Mouse (Mus musculus) limb, embryonic 13.5 days (tissue): ENCODE results near the gene Zfand3. TPM values are rescaled to one million over a fixed set of nuclear protein-coding genes. Genes with fewer than 3 reads are reported as not detected.

Experiments used
- ATAC-seq: fragments of 200-750 bp; cut with Nextera tagmentation; 2 replicates; pipeline ENCODE4 v1.8.0; 2017; ENCODE audit warnings: low read depth, moderate number of reproducible peaks, moderate TSS enrichment; ENCODE audit not compliant: low FRiP score
- H3K27ac ChIP-seq: fragments of 300-500 bp; sonication (generic); 2 replicates; pipeline ENCODE4 v1.5.1; 2015; ENCODE audit warnings: inconsistent platforms, mild to moderate bottlenecking, moderate library complexity
- H3K27me3 ChIP-seq: fragments of 300-500 bp; sonication (generic); 2 replicates; pipeline ENCODE4 v1.6.1; 2015; ENCODE audit warnings: mild to moderate bottlenecking, inconsistent platforms
- H3K36me3 ChIP-seq: fragments of 300-500 bp; sonication (generic); 2 replicates; pipeline ENCODE4 v1.6.1; 2015; ENCODE audit warnings: inconsistent platforms, mild to moderate bottlenecking, moderate library complexity
- H3K4me1 ChIP-seq: fragments of 300-500 bp; sonication (generic); 2 replicates; pipeline ENCODE4 v1.6.1; 2015; ENCODE audit warnings: inconsistent platforms
- H3K4me2 ChIP-seq: fragments of 300-500 bp; sonication (generic); replicated peaks from 2 replicates; pipeline ENCODE4 v1.6.1; 2015; ENCODE audit warnings: inconsistent platforms, mild to moderate bottlenecking, moderate library complexity
- H3K4me3 ChIP-seq: fragments of 300-500 bp; sonication (generic); 2 replicates; pipeline ENCODE4 v1.5.1; 2015; ENCODE audit warnings: moderate library complexity, mild to moderate bottlenecking, inconsistent platforms
- H3K9ac ChIP-seq: fragments of 300-500 bp; sonication (generic); 2 replicates; pipeline ENCODE4 v1.6.1; 2015; ENCODE audit warnings: mild to moderate bottlenecking, inconsistent platforms
- H3K9me3 ChIP-seq: fragments of 300-500 bp; sonication (generic); 2 replicates; pipeline ENCODE4 v1.6.1; 2016; ENCODE audit warnings: inconsistent platforms
- WGBS: fragments of 180-500 bp; shearing (Covaris S2); methylation state at CpG from one replicate; pipeline ENCODE4 v1.1.7; 2015; 5-methylcytosine and 5-hydroxymethylcytosine counted together
- polyA plus RNA-seq: library from polyadenylated mRNA; unstranded; fragments of >200 nt; fragmentation: Nextera tagmentation; extraction: Ambion mirVana; gene quantifications from 2 replicates; pipeline ENCODE4 v1.2.1, GENCODE M21; 2015

Gene Zfand3
- polyA plus RNA-seq, 1 experiment from 2014 or later, result 63.0 TPM

- no peak for ATAC-seq
- no peaks in the 10 kb centered on the region for H3K9me3 ChIP-seq
- 90% methylated on average over 26 of the region's 26 CpGs for WGBS
- H3K4me2 ChIP-seq, result no peak overlapping the region
- no peak overlapping the region for H3K4me3 ChIP-seq
- H3K36me3 ChIP-seq, result peaks cover 30% of the 10 kb centered on the region
- H3K4me1 ChIP-seq, result peaks cover 79% of the 10 kb centered on the region
- no peaks in the 10 kb centered on the region for H3K27me3 ChIP-seq
- H3K9ac ChIP-seq, result no peak overlapping the region
- no peak overlapping the region for H3K27ac ChIP-seq
Observed at GRCm38 (mm10) chr17:30192416-30193005, 188.0 kb downstream of the Zfand3 start.

- H3K27me3 ChIP-seq, result no peaks in the 10 kb centered on the region
- H3K27ac ChIP-seq, result no peak overlapping the region
- H3K4me2 ChIP-seq, result no peak overlapping the region
- no peak overlapping the region for H3K4me3 ChIP-seq
- peaks cover 30% of the 10 kb centered on the region for H3K36me3 ChIP-seq
- 51% methylated on average over 2 of the region's 2 CpGs for WGBS
- no peak overlapping the region for H3K9ac ChIP-seq
- H3K4me1 ChIP-seq, result peaks cover 77% of the 10 kb centered on the region
- ATAC-seq, result no peak
- no peaks in the 10 kb centered on the region for H3K9me3 ChIP-seq
Observed at GRCm38 (mm10) chr17:30193615-30194014, 189.1 kb downstream of the Zfand3 start.

DNA sequence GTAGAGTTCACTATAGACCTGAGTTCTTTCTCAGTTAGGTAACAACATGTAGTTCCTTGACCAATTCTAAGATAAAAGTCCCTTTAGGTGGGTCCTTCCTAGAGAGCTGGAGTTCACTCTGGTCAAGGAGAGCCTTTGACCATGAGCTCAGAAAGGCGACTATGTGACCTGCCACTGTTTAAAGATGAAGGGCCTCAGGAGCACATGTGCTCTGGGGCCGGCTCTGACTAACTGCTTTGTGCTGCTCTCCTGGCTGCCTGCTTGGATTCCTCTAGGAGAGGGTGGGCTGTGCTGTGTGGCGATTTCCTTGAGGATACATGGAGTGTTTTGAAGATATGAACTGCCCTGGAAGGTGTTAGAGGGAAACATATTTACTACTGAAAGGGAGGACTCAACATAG is 189.6 kb downstream of the Zfand3 start:
- Histone ChIP-seq H3K9me3 (no peaks in the 10 kb centered on the region), H3K27ac (no peak overlapping the region; the same call in 1 of the 2 replicates), H3K27me3 (no peaks in the 10 kb centered on the region), H3K4me2 (no peak overlapping the region), H3K9ac (no peak overlapping the region), H3K36me3 (peaks cover 30% of the 10 kb centered on the region), H3K4me1 (peaks cover 79% of the 10 kb centered on the region), H3K4me3 (no peak overlapping the region)
- no peak for ATAC-seq
- WGBS, result 46% methylated on average over 3 of the region's 3 CpGs

DNA sequence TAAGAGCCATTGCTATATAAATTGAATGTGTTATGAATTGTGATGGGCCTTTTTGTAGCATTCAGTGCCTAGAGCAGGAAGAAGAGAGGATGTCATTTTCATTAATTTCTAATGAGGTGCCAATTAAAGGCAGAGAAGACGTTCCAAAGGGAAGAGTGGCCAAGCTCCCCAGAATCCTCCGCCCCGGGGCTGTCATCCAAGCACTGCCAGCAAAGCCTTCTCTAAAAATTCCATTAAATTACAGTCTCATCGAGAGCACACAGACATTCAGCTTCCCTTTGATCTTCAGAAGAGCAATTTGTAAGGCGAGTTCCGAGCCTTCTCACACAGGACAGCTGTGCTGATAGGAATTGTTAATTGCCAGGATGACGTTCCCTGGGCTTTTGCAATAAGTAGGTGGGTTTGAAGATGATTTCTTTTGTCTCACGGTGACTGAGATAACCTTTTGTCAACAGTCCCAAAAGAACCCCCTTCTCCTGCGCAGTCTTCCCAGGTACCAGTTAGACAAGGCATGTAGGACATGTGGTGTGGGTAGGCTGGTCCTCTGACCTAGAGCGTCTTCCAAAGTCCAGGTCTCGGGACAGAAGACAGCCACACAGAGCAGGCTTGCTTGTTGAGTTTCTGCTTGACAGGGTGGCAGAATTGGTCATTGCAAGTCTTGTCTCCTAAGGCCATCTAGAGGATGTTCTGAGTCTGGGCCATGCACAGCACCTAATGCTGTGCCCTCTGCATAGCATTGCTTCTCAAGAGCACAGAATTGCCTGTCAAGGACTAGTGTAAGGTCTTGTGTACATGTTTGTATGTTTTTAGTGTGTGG is 190.3 kb downstream of the Zfand3 start:
- no peak overlapping the region for H3K4me2 ChIP-seq
- 55% methylated on average over 11 of the region's 11 CpGs for WGBS
- H3K27ac ChIP-seq, result no peak overlapping the region
- H3K9me3 ChIP-seq, result no peaks in the 10 kb centered on the region
- H3K27me3 ChIP-seq, result no peaks in the 10 kb centered on the region
- no peak overlapping the region for H3K4me3 ChIP-seq
- H3K36me3 ChIP-seq, result peaks cover 30% of the 10 kb centered on the region
- no peak overlapping the region for H3K9ac ChIP-seq
- no peak for ATAC-seq
- peaks cover 79% of the 10 kb centered on the region for H3K4me1 ChIP-seq

DNA sequence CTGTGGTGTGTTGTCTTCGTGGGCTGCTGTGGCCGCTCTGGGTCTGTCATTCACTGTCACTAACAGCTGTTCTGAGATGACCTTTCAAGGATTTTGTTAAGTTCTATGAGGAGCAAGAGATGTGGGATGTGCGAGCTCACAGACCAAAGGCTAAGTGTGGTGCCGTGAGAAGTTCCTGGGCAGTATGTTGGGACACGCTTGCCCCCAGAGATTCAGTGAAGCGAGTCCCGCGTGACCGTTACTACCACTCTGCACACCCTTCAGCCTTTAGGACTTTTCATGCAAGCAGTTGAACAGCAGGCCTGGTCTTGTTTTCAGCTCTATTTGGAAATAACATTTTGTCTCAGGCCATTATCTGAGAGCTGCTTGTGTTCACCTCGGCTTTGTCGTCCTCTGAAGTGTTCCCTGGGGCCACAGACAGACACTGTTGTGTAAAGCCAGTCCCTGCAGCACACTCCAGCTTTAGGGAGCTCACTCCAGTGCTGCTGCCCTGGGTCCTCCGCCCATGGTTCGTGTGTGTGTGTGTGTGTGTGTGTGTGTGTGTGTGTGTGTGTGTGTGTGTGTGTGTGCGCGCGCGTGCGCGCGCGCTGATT is 191.2 kb downstream of the Zfand3 start:
- peak overlapping the region; percentile 22; the same call in 1 of the 2 replicates for H3K27ac ChIP-seq
- H3K4me1 ChIP-seq, result peaks cover 79% of the 10 kb centered on the region
- no peak for ATAC-seq
- 82% methylated on average over 19 of the region's 21 CpGs for WGBS
- H3K4me3 ChIP-seq, result no peak overlapping the region
- peaks cover 30% of the 10 kb centered on the region for H3K36me3 ChIP-seq
- H3K27me3 ChIP-seq, result no peaks in the 10 kb centered on the region
- H3K4me2 ChIP-seq, result no peak overlapping the region
- H3K9me3 ChIP-seq, result no peaks in the 10 kb centered on the region
- no peak overlapping the region for H3K9ac ChIP-seq

- H3K4me1 ChIP-seq, result peaks cover 79% of the 10 kb centered on the region
- H3K36me3 ChIP-seq, result peaks cover 30% of the 10 kb centered on the region
- peak overlapping the region; percentile 39 for H3K27ac ChIP-seq
- H3K27me3 ChIP-seq, result no peaks in the 10 kb centered on the region
- H3K4me3 ChIP-seq, result no peak overlapping the region
- ATAC-seq, result no peak
- no peak overlapping the region for H3K4me2 ChIP-seq
- no peaks in the 10 kb centered on the region for H3K9me3 ChIP-seq
- no peak overlapping the region for H3K9ac ChIP-seq
- 70% methylated on average over 17 of the region's 17 CpGs for WGBS
Observed at GRCm38 (mm10) chr17:30196401-30197279, 192.1 kb downstream of the Zfand3 start.

GRCm38 (mm10) chr17:30197280-30198030 is 192.9 kb downstream of the Zfand3 start:
- Histone ChIP-seq H3K27ac (peak overlapping the region; percentile 39), H3K4me2 (no peak overlapping the region), H3K36me3 (peaks cover 28% of the 10 kb centered on the region), H3K4me1 (peaks cover 85% of the 10 kb centered on the region), H3K4me3 (no peak overlapping the region), H3K27me3 (no peaks in the 10 kb centered on the region), H3K9me3 (no peaks in the 10 kb centered on the region), H3K9ac (0 out of 2 replicates have a peak overlapping the region, but pooled peaks have one; percentile 19)
- WGBS, result 40% methylated on average over 12 of the region's 12 CpGs
- no peak for ATAC-seq

DNA sequence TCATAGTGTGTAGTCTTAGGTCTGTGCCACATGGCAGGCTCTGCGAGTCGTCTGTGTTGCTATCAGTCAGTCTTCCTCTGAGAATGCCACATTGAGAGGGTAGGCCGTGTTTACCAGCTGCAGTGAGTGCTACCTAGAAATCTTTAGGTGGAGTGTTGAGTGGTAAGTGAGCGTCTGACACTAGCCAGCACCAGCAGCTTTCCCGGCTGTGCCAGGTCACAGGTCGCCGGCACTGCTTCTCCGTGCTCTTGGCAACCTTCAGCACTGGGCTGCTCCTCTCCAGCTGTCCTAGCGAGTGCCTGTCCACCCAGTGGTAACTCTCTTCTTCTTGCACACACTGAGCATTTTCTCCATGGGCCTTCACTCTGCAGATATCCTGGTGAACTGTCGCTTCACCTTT is 193.9 kb downstream of the Zfand3 start:
- Histone ChIP-seq H3K27me3 (no peaks in the 10 kb centered on the region), H3K4me2 (no peak overlapping the region), H3K9me3 (no peaks in the 10 kb centered on the region), H3K4me1 (peaks cover 89% of the 10 kb centered on the region), H3K27ac (peak overlapping the region; percentile 63), H3K9ac (no peak overlapping the region), H3K36me3 (peaks cover 18% of the 10 kb centered on the region), H3K4me3 (no peak overlapping the region)
- ATAC-seq, result no peak
- WGBS, result 50% methylated on average over 10 of the region's 10 CpGs

DNA sequence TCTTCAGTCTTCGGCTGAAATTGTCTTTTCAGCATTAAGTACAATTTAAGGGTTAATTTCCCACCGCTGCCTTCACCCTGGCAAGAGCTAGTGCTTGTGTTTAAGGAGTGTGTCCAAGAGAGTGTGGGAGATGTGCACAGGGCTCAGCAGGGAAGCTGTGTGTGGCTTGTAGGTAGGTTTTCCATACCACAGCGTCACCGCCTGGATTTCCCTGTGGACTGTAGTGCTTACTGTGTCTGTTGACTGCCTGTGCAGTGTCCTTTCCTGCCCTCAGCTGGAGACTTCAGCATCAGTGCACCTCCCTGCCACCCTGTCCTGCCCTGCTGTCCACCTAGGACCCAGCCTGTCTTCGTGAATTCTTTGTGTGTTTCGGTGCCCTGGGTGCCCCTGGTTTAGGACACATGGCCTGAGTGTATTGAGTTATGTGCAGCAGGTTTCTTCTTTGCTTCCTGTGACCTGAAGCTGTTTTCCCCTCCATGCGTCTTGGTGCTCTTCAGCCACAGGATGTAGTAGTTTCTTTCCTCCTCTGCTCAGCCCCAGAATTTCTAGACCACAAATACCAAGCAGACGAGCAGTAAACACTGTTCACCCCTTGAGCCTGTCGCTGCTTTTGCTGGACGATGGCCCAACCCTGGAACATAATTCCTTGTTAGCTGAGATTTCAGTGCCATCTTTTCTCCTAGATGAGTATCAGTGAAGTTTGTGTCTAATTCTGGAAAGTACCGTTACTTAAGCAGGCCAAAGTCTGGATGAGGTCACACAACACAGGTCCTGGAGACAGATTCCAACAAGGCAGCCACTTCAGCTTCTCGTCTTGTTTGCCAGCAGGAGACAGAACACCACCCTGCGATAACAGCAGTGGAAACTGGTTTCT is 195.1 kb downstream of the Zfand3 start:
- Histone ChIP-seq H3K27ac (peak overlapping the region; percentile 63; the same call in 1 of the 2 replicates), H3K9ac (no peak overlapping the region), H3K27me3 (no peaks in the 10 kb centered on the region), H3K4me1 (peaks cover 93% of the 10 kb centered on the region), H3K4me2 (no peak overlapping the region), H3K4me3 (no peak overlapping the region), H3K36me3 (peaks cover 6% of the 10 kb centered on the region), H3K9me3 (no peaks in the 10 kb centered on the region)
- no peak for ATAC-seq
- WGBS, result 73% methylated on average over 13 of the region's 13 CpGs

- H3K36me3 ChIP-seq, result no peaks in the 10 kb centered on the region; the same call in none of the 2 replicates
- H3K4me2 ChIP-seq, result no peak overlapping the region
- H3K9me3 ChIP-seq, result no peaks in the 10 kb centered on the region
- H3K27me3 ChIP-seq, result no peaks in the 10 kb centered on the region
- WGBS, result 88% methylated on average over 4 of the region's 4 CpGs
- H3K4me1 ChIP-seq, result peaks cover 93% of the 10 kb centered on the region
- no peak for ATAC-seq
- peak overlapping the region; percentile 43 for H3K9ac ChIP-seq
- H3K4me3 ChIP-seq, result no peak overlapping the region
- H3K27ac ChIP-seq, result no peak overlapping the region; the same call in 1 of the 2 replicates
Observed at GRCm38 (mm10) chr17:30200283-30200682, 195.8 kb downstream of the Zfand3 start.
